Mouse (Mus musculus) left cerebral cortex, adult 18-20 months (tissue): Measurements from ENCODE around the gene St8sia1. TPM values are rescaled to one million over a fixed set of nuclear protein-coding genes. Genes with fewer than 3 reads are reported as not detected.

ENCODE experiments used
- DNase-seq, 2 experiments: peaks; one replicate each; pipeline ENCODE4 v3.0.0; 2021 to 2022; ENCODE audit warnings: low spot score in 2 of 2, mixed read lengths in 1 of 2
- total RNA-seq, 2 experiments: library from RNA; stranded (reverse); gene quantifications; 2 replicates each; pipeline ENCODE4 v1.2.3; 2021

The St8sia1 gene
- total RNA-seq, 2 experiments from 2014 or later, result 28.2 to 32.8 TPM

DNA sequence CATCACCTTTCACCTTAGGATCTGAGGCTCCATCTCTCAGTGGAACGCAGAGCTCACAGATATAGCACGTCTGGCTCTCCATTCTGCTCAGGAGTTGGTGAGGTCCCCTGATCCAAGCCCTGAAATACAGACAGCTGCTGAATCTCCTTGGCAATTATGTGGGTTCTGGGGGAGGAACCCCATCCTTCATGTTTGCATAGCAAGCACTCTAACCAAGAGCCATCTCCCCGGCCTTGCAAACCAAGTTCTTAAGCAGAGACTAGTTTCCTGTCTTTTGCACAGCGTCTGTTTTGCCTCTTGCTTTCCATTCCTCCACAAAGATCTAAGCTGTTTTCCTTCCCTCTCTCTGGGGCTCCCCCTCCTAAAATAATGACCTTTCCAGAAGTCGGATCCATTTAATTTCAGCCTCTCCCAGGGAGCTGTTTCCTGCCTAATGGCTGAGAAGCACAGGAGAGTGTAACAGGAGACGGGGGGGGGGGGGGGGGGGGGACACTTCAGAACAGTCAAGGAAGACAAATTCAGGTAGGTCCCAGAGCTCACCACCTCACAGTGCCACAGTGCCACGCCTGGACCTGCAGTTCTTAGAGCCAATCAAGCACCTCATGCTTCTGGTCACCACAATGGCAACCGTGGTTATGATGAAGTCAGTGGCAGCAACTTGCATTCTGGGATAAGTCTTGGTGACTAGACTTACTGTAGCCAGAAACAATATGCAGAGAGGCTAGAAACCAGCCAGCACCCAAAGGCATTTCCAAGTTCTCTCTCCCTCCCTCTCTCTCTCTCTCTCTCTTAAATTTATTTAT is 18.0 kb downstream of the St8sia1 start:
- DNase-seq, result no peak

DNA sequence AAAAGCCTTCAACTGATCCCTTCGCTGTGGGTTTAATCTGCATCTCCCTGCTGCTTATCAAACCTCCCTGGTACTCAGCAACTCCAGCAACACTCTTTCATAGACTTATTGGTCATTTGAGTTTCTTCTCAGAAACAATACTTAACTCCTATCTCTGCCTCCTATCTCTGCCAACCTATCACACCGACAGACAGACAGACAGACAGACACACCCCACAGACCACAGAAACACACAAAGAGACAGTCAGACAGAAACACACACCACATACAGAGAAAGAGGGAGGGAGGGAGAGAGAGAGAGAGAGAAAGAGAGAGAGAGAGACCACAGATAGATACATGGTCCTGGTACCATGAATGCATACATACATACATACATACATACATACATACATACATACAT is 18.8 kb downstream of the St8sia1 start:
- no peak for DNase-seq

DNA sequence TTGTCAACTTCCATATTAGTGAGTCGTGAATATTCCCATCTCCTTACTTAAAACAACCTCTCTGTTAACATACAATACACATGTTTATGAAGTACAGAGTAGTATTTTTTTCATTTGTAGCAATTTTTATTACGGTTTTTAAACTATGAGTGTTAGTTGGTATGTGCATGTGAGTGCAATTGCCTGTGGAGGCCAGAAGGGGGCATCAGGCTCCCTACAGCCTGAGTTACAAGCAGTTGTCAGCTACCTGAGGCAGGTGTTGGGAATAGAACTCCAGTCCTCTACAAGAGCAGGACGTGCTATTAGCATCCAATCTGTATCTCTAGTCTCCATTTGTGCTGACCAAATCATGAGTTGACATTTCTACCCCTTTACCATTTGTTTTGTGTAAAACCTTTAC is 19.8 kb downstream of the St8sia1 start:
- no peak for DNase-seq

DNA sequence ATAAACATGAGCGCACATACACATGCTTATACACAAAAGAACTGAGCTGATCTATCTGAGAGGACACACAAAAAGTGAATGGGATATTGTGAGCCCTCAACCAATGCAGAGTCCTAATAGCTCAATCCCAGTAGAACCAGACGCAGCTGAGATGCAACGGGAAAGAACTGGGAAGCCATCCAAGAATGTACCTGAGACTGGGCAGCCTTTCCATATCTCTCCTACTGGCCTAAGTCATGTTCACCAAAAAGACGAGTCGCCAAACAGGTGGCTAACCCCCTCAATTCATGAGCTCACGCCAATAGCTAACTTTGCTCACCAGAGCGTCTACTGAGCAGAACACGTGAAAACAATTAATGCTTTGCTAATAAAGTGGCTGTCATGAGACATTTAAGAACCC is 20.8 kb downstream of the St8sia1 start:
- no peak for DNase-seq

DNA sequence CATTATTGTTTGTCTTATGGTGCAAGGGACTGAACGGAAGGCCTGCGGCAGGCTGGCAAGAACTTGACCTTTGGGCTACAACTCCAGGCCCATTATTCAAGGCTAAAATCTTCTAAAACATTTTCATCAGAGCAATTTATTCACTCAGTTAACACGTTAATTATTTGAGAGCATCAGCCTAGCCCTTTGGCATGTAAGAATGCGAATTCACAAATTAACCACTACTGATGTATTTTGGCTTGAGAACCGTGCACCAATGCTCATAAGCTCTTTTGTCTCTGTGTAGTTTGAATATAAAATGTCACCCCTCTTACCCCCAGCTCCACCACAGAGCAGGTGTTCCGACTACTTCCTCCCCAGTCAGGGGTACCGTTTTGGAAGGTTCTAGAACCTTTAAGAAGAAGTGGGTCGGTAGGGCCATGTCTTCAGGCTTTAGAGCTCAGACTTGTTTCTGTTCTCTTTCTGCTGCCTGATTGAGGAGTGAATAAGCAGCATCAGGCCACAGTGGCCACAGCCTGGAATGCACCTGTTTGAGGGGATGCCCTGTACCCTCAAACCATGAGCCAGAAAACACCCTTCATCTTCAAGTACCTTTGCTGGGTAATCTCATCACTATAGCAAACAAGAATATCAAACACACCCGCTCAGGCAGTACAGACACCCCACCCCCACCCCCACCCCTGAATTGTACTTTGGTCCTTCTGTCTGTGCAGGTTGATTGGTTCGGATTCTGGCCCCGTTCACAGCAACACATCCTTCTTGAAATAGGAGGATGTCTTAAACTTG is 22.5 kb downstream of the St8sia1 start:
- DNase-seq, result no peak

DNA sequence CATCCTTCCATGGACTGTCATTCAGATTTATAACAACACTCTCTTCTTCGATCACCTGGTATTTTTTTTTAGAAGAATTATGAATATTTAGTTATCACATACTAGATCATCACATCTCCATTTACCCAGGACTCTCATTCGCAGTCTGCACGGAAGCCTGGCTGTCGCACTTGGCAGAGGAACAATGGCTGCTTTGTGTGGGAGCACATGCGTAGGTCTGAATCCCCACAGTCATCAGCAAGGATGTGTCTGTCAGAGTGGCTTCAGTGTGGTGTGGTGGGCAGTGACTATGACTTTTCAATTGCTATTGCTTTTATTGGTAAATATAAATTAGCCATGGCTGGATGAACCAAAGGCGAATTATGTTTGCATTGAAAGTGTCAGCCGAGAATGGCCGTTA is 23.2 kb downstream of the St8sia1 start:
- DNase-seq, result peak; percentile 50 to 52

DNA sequence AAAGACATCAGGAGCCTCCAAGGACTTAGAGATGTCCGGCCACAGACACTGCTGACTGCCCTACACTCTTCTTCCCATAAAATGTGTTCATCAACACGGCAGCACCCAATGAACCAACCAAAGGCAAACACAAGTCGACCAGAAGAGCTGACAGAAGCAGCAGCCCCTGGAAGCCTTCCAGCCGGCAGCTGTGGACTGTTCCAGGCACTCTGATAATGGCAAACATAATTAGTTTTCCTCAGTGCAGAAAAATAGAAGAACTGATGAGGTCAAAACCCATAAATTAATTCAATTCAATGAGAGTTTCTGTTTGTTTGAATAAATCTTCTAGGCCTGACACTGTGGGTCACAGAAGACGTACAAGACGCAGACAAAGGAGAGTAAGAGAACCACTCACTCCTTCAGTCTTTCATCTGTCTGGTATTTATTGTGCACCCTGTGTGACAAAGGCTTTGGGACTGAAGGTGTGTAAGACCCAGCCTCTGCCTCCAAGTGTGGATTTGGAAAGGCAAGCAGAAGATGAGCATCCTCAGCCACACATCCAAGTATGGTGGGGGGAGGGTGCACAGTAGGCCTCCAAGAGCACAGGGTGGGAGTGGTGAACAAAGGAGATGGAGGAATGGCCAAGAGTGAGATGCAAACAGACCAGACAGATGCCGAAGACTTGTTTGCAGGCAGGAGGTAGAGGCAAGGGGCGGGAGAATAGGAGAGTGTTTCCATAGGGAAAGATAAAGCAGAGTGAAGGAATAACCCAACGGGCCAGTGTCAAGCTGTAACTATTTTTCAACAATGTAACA is 25.5 kb downstream of the St8sia1 start:
- no peak for DNase-seq

DNA sequence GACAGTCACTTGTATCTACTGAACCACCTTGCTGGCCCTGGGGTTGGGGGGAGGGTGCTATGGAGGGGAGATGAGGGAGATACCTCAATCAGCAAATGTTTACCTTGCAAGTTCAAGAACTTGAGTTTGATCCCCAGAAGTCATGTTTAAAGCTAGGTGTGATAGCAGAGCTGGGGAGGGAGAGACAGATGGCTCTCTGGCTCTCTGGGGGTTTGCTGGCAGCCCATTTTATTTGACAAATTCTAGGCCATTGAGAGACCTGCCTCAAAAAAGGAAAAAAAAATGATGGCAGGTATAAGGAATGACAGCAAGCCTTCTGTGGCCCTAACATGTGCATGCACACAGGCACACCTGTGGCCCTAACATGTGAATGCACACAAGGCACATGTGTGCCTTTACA is 26.2 kb downstream of the St8sia1 start:
- no peak for DNase-seq

DNA sequence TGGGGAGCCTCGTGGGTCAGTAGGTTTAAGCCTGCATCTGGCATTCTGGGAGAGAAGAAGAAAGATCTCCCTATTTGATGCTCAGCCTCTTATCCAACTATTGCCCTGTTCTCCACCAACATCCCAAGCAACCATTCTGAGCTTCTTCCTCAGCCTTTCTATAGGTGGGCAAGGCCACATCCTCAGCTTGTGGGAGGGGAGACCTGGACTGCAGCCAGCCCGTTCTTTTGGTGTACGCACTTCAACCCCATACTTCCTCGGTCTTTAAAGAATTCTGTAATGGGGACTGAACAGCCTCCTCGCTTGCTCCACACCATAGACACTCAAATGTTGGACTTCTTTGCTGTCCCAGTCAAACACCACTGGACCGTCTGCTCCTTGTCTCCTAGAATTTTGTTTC is 31.7 kb downstream of the St8sia1 start:
- no peak for DNase-seq

DNA sequence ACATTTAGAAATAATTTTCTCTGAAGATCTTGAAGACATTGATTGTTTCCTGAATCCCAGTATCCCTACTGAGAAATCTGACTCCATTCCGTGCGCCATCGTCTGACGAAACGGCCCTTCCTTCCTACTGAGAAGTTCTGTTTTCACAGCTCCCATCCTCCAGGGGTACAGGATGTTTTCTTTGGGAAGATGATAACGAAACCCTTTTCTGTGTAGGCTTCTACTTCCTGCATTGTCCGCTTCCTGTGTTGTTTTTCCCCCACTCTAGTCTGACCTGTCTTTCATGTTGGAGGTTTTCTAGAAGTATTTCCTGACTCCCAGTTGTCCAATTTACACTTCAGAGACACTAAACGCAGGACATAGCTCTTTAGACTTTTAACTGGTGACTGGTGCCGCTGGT is 32.1 kb downstream of the St8sia1 start:
- DNase-seq, result no peak

DNA sequence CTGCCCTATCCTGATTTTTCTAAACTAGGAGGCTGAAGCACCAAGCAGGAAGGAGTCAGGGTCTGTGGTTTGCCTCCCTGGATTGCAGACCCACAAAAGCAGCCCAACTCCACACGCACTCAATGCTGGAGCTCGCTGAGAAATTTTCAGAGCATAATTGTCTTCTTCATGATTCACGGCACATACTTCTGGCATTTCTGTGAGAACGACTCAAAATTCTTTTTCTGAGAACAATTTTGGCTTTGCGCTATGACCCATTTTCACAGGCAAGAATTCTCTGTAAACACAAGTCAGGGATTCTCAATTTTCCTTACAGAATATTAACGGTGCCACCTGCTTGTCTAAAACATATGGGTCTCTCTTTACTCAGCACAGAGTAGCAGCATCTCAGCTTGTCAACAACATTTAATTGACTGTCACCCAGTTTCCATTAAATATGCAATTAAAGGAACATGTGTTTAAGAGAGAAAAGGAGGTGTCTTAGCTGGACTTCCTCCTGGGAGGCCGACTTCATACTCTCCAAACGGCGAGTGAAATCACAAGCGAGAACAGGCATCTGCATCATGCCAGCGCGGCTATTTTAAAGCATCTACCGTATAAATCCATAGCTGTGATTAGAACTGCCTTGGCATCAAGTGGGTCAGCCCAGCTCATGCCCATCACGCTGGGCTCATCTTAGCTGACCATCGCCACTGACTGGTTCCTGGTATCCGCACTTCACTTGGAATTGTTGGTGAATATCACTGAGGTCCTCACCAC is 35.5 kb downstream of the St8sia1 start:
- peak in 1 of 2 experiments; percentile 33 for DNase-seq

DNA sequence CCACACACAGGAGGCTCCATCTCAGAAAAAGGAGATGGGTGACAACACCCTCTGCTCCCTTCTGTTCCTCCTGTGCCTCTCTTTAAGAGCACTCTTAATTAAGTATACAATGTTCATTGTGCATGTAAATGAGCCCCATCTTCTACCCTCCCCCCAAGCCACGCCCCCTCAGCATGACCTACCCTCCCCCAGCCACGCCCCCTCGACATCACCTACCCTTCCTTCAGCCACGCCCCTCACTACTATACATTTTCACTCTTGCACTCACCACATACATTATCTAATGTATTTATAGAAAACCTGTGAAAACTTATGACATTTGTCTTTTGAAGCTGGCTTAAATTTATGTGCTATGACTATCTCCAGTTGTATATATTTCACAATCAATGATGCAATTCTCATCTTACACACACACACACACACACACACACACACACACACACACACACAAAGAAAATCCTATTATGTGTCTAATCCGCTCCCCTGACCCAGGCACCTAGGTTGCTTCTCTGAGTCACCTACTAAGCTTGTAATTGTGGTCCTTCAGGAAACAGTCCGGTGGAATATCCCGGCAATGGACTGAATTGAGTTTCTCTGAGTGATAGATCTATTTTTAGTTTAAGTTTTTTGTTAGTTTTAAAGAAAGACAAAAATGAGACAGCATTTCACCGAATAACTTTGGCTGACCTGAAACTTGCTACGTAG is 37.2 kb downstream of the St8sia1 start:
- no peak for DNase-seq

DNA sequence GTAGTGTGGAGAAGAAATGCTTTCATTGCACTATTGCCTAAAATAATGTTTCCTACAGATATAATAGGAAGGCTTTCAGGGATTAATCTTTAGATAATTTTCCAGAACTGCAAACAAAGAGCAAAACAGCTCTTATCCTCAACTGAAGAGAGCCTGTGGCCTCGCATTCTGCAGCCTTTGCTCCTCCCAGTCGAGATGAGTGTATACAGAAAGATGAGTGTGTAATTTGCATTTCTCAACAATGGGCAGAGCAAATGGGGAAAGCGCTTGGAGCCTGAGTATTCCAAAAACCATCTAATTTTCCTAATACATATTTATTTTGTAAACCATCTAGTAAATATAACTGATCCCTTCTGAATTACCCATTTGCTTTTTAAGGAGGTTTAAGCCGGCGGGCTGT is 38.3 kb downstream of the St8sia1 start:
- DNase-seq, result no peak

DNA sequence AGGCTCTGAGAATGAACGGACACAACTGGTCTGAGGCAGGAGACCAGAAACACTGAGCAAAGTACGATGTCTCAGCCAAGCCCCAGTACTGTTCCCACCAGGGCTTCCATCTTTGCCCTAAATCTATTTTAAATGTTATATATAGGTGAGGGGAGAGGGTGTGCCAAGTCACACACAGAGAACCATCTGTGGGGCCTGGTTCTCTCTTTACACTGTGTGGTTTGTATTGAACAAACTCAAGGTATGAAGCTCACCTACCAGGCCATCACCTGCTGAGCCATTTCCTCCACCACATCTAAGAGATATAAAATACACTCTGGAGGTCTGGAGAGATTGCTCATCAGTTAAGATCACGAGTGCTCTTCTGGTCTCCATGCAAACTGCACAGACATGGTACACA is 38.9 kb downstream of the St8sia1 start:
- no peak for DNase-seq

DNA sequence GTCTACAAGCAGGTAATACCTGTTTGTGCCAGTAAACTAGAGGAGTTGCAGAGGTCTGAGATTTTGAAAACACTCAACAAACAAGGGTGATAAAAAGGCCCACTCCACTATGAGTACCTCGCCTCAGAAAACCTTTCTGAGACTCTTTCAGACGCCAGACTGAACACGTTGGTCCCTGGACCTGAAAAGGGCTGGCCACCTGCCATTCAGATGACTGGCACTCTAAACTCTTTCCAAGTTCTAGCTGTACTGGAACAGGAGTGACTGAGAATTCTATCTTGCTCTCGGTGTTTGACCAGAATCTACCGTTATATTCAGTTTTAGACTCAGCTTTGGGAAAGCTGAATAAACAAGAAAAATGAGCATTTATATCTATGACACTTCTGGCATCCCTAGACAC is 43.4 kb downstream of the St8sia1 start:
- no peak for DNase-seq

DNA sequence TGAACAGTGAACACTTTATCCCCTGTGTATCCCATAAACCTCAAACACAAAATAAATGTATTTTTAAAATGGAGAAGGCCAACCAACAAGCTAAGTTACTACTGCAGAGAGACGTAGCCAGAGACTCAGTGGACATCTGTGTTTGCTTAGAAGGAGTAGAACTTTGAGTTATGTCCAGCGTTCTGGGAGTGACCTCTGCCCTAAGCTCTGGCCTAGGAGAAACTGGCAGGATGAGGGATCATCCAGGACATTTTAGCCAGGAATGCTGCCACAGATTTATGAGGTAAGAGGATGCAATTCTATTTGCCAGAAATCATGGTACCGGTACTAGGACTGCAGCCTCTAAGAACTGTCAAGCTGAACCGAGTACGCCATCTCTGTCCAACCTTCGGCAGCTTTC is 45.6 kb downstream of the St8sia1 start:
- DNase-seq, result no peak

DNA sequence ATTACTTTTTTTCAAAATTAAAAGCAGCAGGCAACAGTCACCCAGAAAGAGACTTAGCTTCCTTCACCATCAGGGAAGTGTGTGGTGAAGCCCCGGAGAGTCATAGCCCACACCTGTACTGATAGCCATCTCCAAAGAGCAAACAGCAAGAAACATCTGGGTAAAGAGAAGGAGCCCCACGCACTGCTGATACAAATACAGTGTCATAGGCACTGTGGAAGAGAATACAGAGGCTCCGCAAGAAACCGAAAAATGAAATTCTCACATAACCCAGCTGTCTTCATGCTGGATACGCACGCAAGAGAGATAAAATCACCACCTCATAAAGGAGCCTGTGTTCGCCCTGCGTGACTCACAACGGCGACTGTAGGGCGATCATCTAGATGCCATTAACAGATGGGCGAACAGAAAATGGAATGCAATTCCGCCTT is 46.8 kb downstream of the St8sia1 start:
- no peak for DNase-seq

DNA sequence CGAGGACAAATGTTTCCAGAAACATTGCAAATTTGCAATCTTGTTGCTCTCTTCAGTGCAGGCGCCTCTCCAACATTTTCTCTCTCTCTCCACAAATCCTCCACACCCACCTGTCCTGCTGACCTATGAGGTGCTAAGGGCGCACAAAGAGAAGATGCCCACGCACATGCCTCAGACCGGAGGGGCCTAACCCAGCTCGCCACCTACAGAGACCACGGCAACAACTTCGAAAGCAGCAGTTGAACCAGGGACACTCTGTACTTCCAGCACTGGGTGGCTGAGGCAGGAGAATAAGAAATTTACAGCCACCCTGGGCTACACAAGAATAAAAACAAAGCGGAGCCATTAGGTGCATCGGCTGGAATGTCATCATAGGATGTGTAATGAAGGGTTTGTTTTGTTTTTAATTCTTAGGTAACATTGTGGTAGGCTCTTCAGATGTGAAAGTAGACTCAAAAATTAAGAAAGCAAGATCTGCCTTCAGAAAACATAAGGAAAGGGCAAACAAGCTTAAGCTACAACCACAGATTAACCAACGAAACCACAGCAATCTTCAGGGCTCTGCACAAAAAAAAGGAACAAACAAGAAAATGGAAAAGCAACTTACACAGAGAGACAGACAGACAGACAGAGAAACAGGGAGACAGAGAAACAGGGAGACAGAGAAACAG is 47.8 kb downstream of the St8sia1 start:
- DNase-seq, result no peak

DNA sequence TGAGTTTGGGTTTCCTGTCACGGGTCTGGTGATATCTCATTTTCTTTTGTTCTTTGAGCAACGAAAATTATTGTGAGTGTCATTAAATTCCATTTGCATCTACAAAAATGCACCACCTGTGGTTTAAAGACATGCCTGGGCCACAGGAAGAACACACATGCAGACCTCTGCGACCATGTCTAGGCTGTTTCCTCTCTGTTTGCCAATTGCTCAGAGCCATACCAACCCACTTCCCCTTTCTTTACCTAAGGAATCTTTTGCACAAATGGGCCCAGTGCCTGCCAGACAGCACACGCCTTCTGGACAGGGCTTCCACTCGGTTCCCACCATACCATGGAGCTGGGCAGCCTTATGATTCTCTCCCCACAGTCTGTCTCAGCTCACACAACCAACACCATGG is 48.8 kb downstream of the St8sia1 start:
- DNase-seq, result no peak

DNA sequence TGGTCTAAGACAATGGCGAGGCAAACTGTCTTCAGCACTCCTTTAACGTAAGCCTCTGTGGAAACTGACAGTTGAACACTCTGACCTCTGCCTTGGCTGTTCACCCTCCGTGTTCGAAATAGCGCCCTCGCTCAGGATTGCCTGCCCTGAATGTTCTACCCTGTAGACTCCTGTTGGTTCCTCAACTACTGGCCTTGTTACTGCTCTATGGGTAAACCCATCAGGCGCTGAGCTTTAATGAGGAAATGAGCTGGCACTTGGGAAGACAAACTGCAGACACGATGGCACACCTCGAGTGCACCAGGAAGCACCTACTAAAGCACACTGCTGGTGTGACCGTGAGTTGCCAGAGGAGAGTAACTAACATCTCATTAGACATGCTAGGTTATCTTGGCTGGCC is 49.6 kb downstream of the St8sia1 start:
- no peak for DNase-seq
